Mouse (Mus musculus): ENCODE data around the gene Plk1.

GRCm38 (mm10) chr7:122125636-122126035 lies 33.6 kb upstream of the Plk1 start:
- TF ChIP-seq GATA1 (IDR thresholded peaks at IDR 0.05; ENCODE audit: borderline replicate concordance, low read length), result no peak
- no peak for TF ChIP-seq FLI1 (IDR thresholded peaks at IDR 0.05; ENCODE audit: low read length)
